Mouse (Mus musculus): Measurements from ENCODE around the gene Pnpla3. TPM values are rescaled to one million over a fixed set of nuclear protein-coding genes. Genes with fewer than 3 reads are reported as not detected.

The Pnpla3 gene
- total RNA-seq, 2 experiments from 2014 or later = 4.0 to 5.5 TPM

GRCm38 (mm10) chr15:84216461-84217084 lies 48.9 kb downstream of the Pnpla3 start:
- DNase-seq (ENCODE audit: low spot score in 2 of 2) = no peak

- no peak for DNase-seq (ENCODE audit: low spot score in 2 of 2)
Measured at GRCm38 (mm10) chr15:84217969-84218782, 50.5 kb downstream of the Pnpla3 start.

- DNase-seq (ENCODE audit: low spot score in 2 of 2) = no peak
Measured at GRCm38 (mm10) chr15:84218783-84219271, 51.2 kb downstream of the Pnpla3 start.

- no peak for DNase-seq (ENCODE audit: low spot score in 2 of 2)
Measured at GRCm38 (mm10) chr15:84221539-84221938, 53.9 kb downstream of the Pnpla3 start.

- no peak for DNase-seq (ENCODE audit: low spot score in 2 of 2)
Measured at GRCm38 (mm10) chr15:84223423-84223822, 55.8 kb downstream of the Pnpla3 start.

- DNase-seq (ENCODE audit: low spot score in 2 of 2) = no peak
Measured at GRCm38 (mm10) chr15:84224779-84225178, 57.1 kb downstream of the Pnpla3 start.

GRCm38 (mm10) chr15:84226918-84227317 lies 59.3 kb downstream of the Pnpla3 start:
- no peak for DNase-seq (ENCODE audit: low spot score in 2 of 2)

GRCm38 (mm10) chr15:84230661-84231060 lies 63.0 kb downstream of the Pnpla3 start:
- no peak for DNase-seq (ENCODE audit: low spot score in 2 of 2)

GRCm38 (mm10) chr15:84231113-84231712 lies 63.6 kb downstream of the Pnpla3 start:
- DNase-seq (ENCODE audit: low spot score in 2 of 2) = no peak

GRCm38 (mm10) chr15:84231721-84232561 lies 64.3 kb downstream of the Pnpla3 start, which contains the start of gene Parvb:
Gene Parvb (plus strand): TSS chr15:84232043.
- no peak for DNase-seq (ENCODE audit: low spot score in 2 of 2)

GRCm38 (mm10) chr15:84232609-84233008 lies 65.0 kb downstream of the Pnpla3 start:
- DNase-seq (ENCODE audit: low spot score in 2 of 2) = no peak

GRCm38 (mm10) chr15:84234794-84235581 lies 67.4 kb downstream of the Pnpla3 start:
- DNase-seq (ENCODE audit: low spot score in 2 of 2) = no peak

GRCm38 (mm10) chr15:84235646-84236045 lies 68.0 kb downstream of the Pnpla3 start:
- no peak for DNase-seq (ENCODE audit: low spot score in 2 of 2)

Small RNA genes within 50 kb of the gene (microRNA-seq; reads per million reads assigned to microRNA genes)
- gene Mir6392 = not detected

Other genes with a start within 250 kb of the Pnpla3 start
- gene Efcab6, start 102.5 kb upstream of the Pnpla3 start, total RNA-seq (2021) = under 1 TPM in 1 of 2 experiments, not detected in 1; 0.34 TPM
- 1 to 10 TPM; 6.0 to 10.0 TPM for gene Sult4a1, start 62.1 kb upstream of the Pnpla3 start, total RNA-seq (2021)
- gene Pnpla5, start 44.7 kb upstream of the Pnpla3 start, total RNA-seq (2021) = not detected
- 100 to 1,000 TPM; 159 to 160 TPM for gene Samm50, start 24.4 kb downstream of the Pnpla3 start, total RNA-seq (2021)
- 10 to 100 TPM; 44.6 to 45.9 TPM for gene Parvb, start 64.2 kb downstream of the Pnpla3 start, total RNA-seq (2021)
- gene Parvg, start 156.2 kb downstream of the Pnpla3 start, total RNA-seq (2021) = 1 to 10 TPM; 4.3 to 5.9 TPM